Comparison of ENCODE assay signal across 12 mouse cellular contexts in genomic region chr17:28781290-28782045, GRCm38 (mm10). TPM values are rescaled to one million over a fixed set of nuclear protein-coding genes. Genes with fewer than 3 reads are reported as not detected.
DNase-seq lines count a peak whose midpoint lies in the region; ATAC-seq lines count a peak whose summit lies in the region.
"Had no signal": no experiment of that assay in that cellular context is flagged by ENCODE, and none has a peak within 500 bp of the region (broad histone marks: within the 10 kb centered on the region; RNA-seq: fewer than 3 reads in every experiment).

No protein-coding gene starts in this region.

- no peaks in the 10 kb centered on the region for H3K9me3 ChIP-seq in kidney, embryonic 15.5 days (replicated peaks)
- H3K9me3 ChIP-seq in heart, embryonic 10.5 days: no peaks in the 10 kb centered on the region
- no peaks in the 10 kb centered on the region for H3K9me3 ChIP-seq in stomach, embryonic 15.5 days
- H3K9me3 ChIP-seq in liver, embryonic 11.5 days (ENCODE audit: control insufficient read depth, low read length): no peaks in the 10 kb centered on the region
- H3K9me3 ChIP-seq: forebrain, embryonic 10.5 days had no signal

- H3K4me3 ChIP-seq in kidney, embryonic 15.5 days (replicated peaks): no peak overlapping the region
- H3K4me3 ChIP-seq in heart, embryonic 10.5 days: no peak overlapping the region
- no peak overlapping the region for H3K4me3 ChIP-seq in stomach, embryonic 15.5 days (replicated peaks)
- no peak overlapping the region for H3K4me3 ChIP-seq in liver, embryonic 11.5 days (ENCODE audit: low read depth, low read length)
- H3K4me3 ChIP-seq: forebrain, embryonic 10.5 days had no signal

- no peaks in the 10 kb centered on the region for H3K36me3 ChIP-seq in kidney, embryonic 15.5 days
- H3K36me3 ChIP-seq in heart, embryonic 10.5 days: no peaks in the 10 kb centered on the region
- 0 out of 2 replicates have a peak, but pooled peaks cover 8% of the 10 kb centered on the region for H3K36me3 ChIP-seq in stomach, embryonic 15.5 days
- H3K36me3 ChIP-seq in liver, embryonic 11.5 days (ENCODE audit: control insufficient read depth, insufficient read depth, low read length): no peaks in the 10 kb centered on the region
- H3K36me3 ChIP-seq: forebrain, embryonic 10.5 days had no signal

- peaks cover 8% of the 10 kb centered on the region; the same call in 1 of the 2 replicates for H3K4me1 ChIP-seq in kidney, embryonic 15.5 days
- H3K4me1 ChIP-seq in heart, embryonic 10.5 days: peaks cover 17% of the 10 kb centered on the region
- H3K4me1 ChIP-seq in stomach, embryonic 15.5 days: no peaks in the 10 kb centered on the region
- H3K4me1 ChIP-seq in liver, embryonic 11.5 days (replicated peaks; ENCODE audit: control insufficient read depth, insufficient read depth, low read length): peaks cover 4% of the 10 kb centered on the region; the same call in 1 of the 2 replicates

- WGBS in kidney, embryonic 15.5 days: 53% methylated on average over 9 of the region's 9 CpGs
- WGBS in heart, embryonic 10.5 days: 50% methylated on average over 9 of the region's 9 CpGs
- 42% methylated on average over 9 of the region's 9 CpGs for WGBS in stomach, embryonic 15.5 days
- WGBS in liver, embryonic 11.5 days: 56% methylated on average over 9 of the region's 9 CpGs

- no peak overlapping the region for H3K4me2 ChIP-seq in kidney, embryonic 15.5 days
- no peak overlapping the region for H3K4me2 ChIP-seq in stomach, embryonic 15.5 days
- no peak overlapping the region for H3K4me2 ChIP-seq in liver, embryonic 11.5 days

- H3K9ac ChIP-seq in kidney, embryonic 15.5 days: no peak overlapping the region
- H3K9ac ChIP-seq in stomach, embryonic 15.5 days: no peak overlapping the region
- H3K9ac ChIP-seq in liver, embryonic 11.5 days (ENCODE audit: low read depth, low read length): no peak overlapping the region

- peak; percentile 41 to 43 for DNase-seq in kidney, postnatal 25 days
- DNase-seq in ZHBTc4 (ENCODE audit: low read depth, low spot score): peak; percentile 64
- DNase-seq in heart, embryonic 10.5 days (ENCODE audit: low spot score): no peak
- DNase-seq in urinary bladder, adult 2 months (ENCODE audit: low spot score): no peak
- no peak for DNase-seq in T-cell, adult 2 months (ENCODE audit: low spot score)
- DNase-seq in liver, embryonic 11.5 days (ENCODE audit: low spot score): no peak
- DNase-seq: kidney, adult 11 months; lung, adult 2 months; thymus, postnatal 14 days had no signal

- no peaks in the 10 kb centered on the region for H3K27me3 ChIP-seq in kidney, embryonic 15.5 days
- peaks cover 6% of the 10 kb centered on the region; the same call in 1 of the 2 replicates for H3K27me3 ChIP-seq in heart, embryonic 10.5 days (ENCODE audit: insufficient read depth, poor library complexity, severe bottlenecking)
- no peaks in the 10 kb centered on the region for H3K27me3 ChIP-seq in stomach, embryonic 15.5 days (replicated peaks)
- 0 out of 2 replicates have a peak, but pooled peaks cover 5% of the 10 kb centered on the region for H3K27me3 ChIP-seq in liver, embryonic 11.5 days (replicated peaks; ENCODE audit: control insufficient read depth, insufficient read depth, low read length)

- no peak overlapping the region for H3K27ac ChIP-seq in kidney, embryonic 15.5 days
- H3K27ac ChIP-seq in heart, embryonic 10.5 days: peak overlapping the region; percentile 63
- peak overlapping the region; percentile 57 for H3K27ac ChIP-seq in stomach, embryonic 15.5 days
- H3K27ac ChIP-seq in liver, embryonic 11.5 days (ENCODE audit: low read depth, low read length): no peak overlapping the region
- H3K27ac ChIP-seq: forebrain, embryonic 10.5 days had no signal

- ATAC-seq in kidney, embryonic 15.5 days (replicated peaks; ENCODE audit: low FRiP score): no peak
- ATAC-seq in stomach, embryonic 15.5 days (ENCODE audit: insufficient read depth, low FRiP score, low read depth): peak; percentile 28; the same call in 1 of the 2 replicates
- no peak for ATAC-seq in liver, embryonic 11.5 days (replicated peaks; ENCODE audit: low FRiP score)

RNA-seq across cellular contexts. Expression of gene Mapk13, which starts 12.4 kb away (rescaled TPM):
- 44.7 and 46.4 TPM in 2 replicates for polyA plus RNA-seq in kidney, embryonic 15.5 days (2015; fragmentation: Nextera tagmentation; extraction: Ambion mirVana)
- polyA plus RNA-seq in heart, embryonic 10.5 days (2016; fragmentation: Nextera tagmentation; extraction: Ambion mirVana): 5.3 and 13.6 TPM in 2 replicates
- 95.5 and 115 TPM in 2 replicates for polyA plus RNA-seq in stomach, embryonic 15.5 days (2015; fragmentation: Nextera tagmentation; extraction: Ambion mirVana)
- 32.7 and 42.8 TPM in 2 replicates for polyA plus RNA-seq in urinary bladder, adult 2 months (2012; rRNA removed)
- polyA plus RNA-seq in liver, embryonic 11.5 days (2014; fragmentation: Nextera tagmentation; extraction: Ambion mirVana): 5.0 and 5.5 TPM in 2 replicates

RNA-seq across cellular contexts. Expression of gene Brpf3, which starts 19.4 kb away (rescaled TPM):
- polyA plus RNA-seq in kidney, embryonic 15.5 days (2015; fragmentation: Nextera tagmentation; extraction: Ambion mirVana): 11.2 and 14.4 TPM in 2 replicates
- 14.1 and 14.5 TPM in 2 replicates for polyA plus RNA-seq in heart, embryonic 10.5 days (2016; fragmentation: Nextera tagmentation; extraction: Ambion mirVana)
- 14.5 and 15.1 TPM in 2 replicates for polyA plus RNA-seq in stomach, embryonic 15.5 days (2015; fragmentation: Nextera tagmentation; extraction: Ambion mirVana)
- 33.3 and 34.0 TPM in 2 replicates for polyA plus RNA-seq in urinary bladder, adult 2 months (2012; rRNA removed)
- 29.3 and 34.8 TPM in 2 replicates for polyA plus RNA-seq in liver, embryonic 11.5 days (2014; fragmentation: Nextera tagmentation; extraction: Ambion mirVana)

RNA-seq across cellular contexts. Expression of gene AC170998.1, which starts 55.6 kb away (rescaled TPM):
- 3.1 and 4.0 TPM in 2 replicates for polyA plus RNA-seq in kidney, embryonic 15.5 days (2015; fragmentation: Nextera tagmentation; extraction: Ambion mirVana)
- 2.6 and 3.2 TPM in 2 replicates for polyA plus RNA-seq in heart, embryonic 10.5 days (2016; fragmentation: Nextera tagmentation; extraction: Ambion mirVana)
- polyA plus RNA-seq in stomach, embryonic 15.5 days (2015; fragmentation: Nextera tagmentation; extraction: Ambion mirVana): 3.4 TPM in 2 replicates
- 0.34 and 1.1 TPM in 2 replicates for polyA plus RNA-seq in urinary bladder, adult 2 months (2012; rRNA removed)
- polyA plus RNA-seq in liver, embryonic 11.5 days (2014; fragmentation: Nextera tagmentation; extraction: Ambion mirVana): 0.84 and 3.6 TPM in 2 replicates

Comparison
In these comparisons a context has a peak if more than half of its experiments do, and no peak if none do; other contexts are left out.
1. DNase-seq: peak in kidney, postnatal 25 days (2 of 2) and ZHBTc4 (single experiment); none in heart, embryonic 10.5 days (single experiment), urinary bladder, adult 2 months (single experiment), T-cell, adult 2 months (single experiment) and liver, embryonic 11.5 days (single experiment).
2. H3K27ac ChIP-seq: peak in heart, embryonic 10.5 days (single experiment) and stomach, embryonic 15.5 days (single experiment); none in kidney, embryonic 15.5 days (single experiment) and liver, embryonic 11.5 days (single experiment).